Comparison of ENCODE assay signal across 25 mouse cellular contexts in genomic region chr13:104542759-104543141, GRCm38 (mm10).
DNase-seq lines count a peak whose midpoint lies in the region; ATAC-seq and TF ChIP-seq lines count a peak whose summit lies in the region.
"Had no signal": no experiment of that assay in that cellular context is flagged by ENCODE, and none has a peak within 500 bp of the region (broad histone marks: within the 10 kb centered on the region; RNA-seq: fewer than 3 reads in every experiment).

No protein-coding gene starts in this region.

- no peak for TF ChIP-seq CTCF in kidney, postnatal 0 days (IDR thresholded peaks at IDR 0.05; ENCODE audit: low read depth)
- TF ChIP-seq CTCF in embryonic fibroblast, embryonic 13.5 days (IDR thresholded peaks at IDR 0.05; ENCODE audit: borderline replicate concordance, insufficient read depth, low read length) = no peak

- H3K9me3 ChIP-seq in kidney, postnatal 0 days (replicated peaks; ENCODE audit: low read length) = no peaks in the 10 kb centered on the region
- H3K9me3 ChIP-seq in intestine, embryonic 16.5 days (ENCODE audit: control insufficient read depth, low read length) = no peaks in the 10 kb centered on the region
- H3K9me3 ChIP-seq in stomach, embryonic 16.5 days (replicated peaks; ENCODE audit: control insufficient read depth, low read length) = no peaks in the 10 kb centered on the region
- H3K9me3 ChIP-seq: hindbrain, embryonic 13.5 days; limb, embryonic 12.5 days; neural tube, embryonic 15.5 days had no signal

- H3K4me3 ChIP-seq in kidney, postnatal 0 days (replicated peaks; ENCODE audit: low read depth, low read length) = no peak overlapping the region
- H3K4me3 ChIP-seq in embryonic fibroblast, embryonic 13.5 days (ENCODE audit: insufficient read depth, low read length) = no peak overlapping the region
- H3K4me3 ChIP-seq in intestine, embryonic 16.5 days (ENCODE audit: low read length) = no peak overlapping the region
- no peak overlapping the region for H3K4me3 ChIP-seq in stomach, embryonic 16.5 days (replicated peaks; ENCODE audit: low read length)
- H3K4me3 ChIP-seq: heart, adult 2 months; hindbrain, embryonic 13.5 days; layer of hippocampus, adult 2 months; limb, embryonic 12.5 days; neural tube, embryonic 15.5 days had no signal

- no peak overlapping the region for H3K4me2 ChIP-seq in kidney, postnatal 0 days (ENCODE audit: low read length)
- H3K4me2 ChIP-seq in intestine, embryonic 16.5 days (ENCODE audit: low read depth, low read length) = no peak overlapping the region
- no peak overlapping the region for H3K4me2 ChIP-seq in stomach, embryonic 16.5 days (ENCODE audit: low read depth, low read length)
- H3K4me2 ChIP-seq: hindbrain, embryonic 13.5 days; limb, embryonic 12.5 days; liver, embryonic 11.5 days; midbrain, embryonic 11.5 days; neural tube, embryonic 15.5 days had no signal

- H3K36me3 ChIP-seq in kidney, postnatal 0 days (ENCODE audit: insufficient read depth, low read length) = no peaks in the 10 kb centered on the region
- H3K36me3 ChIP-seq in intestine, embryonic 16.5 days (ENCODE audit: control insufficient read depth, insufficient read depth, low read length) = no peaks in the 10 kb centered on the region
- no peaks in the 10 kb centered on the region for H3K36me3 ChIP-seq in stomach, embryonic 16.5 days (ENCODE audit: control insufficient read depth, insufficient read depth, low read length)
- H3K36me3 ChIP-seq: hindbrain, embryonic 13.5 days; limb, embryonic 12.5 days; neural tube, embryonic 15.5 days had no signal

- intact Hi-C loops in left cerebral cortex, postnatal 36 days (cut with DNase I) = no loop called here

- 0 out of 2 replicates have a peak, but pooled peaks have one; percentile 3 for TF ChIP-seq POLR2A in embryonic fibroblast, embryonic 13.5 days (IDR thresholded peaks at IDR 0.05; ENCODE audit: low read depth, low read length)

- 67% methylated on average over 4 of the region's 4 CpGs for WGBS in kidney, postnatal 0 days
- 48% methylated on average over 4 of the region's 4 CpGs for WGBS in intestine, embryonic 16.5 days
- 48% methylated on average over 4 of the region's 4 CpGs for WGBS in stomach, embryonic 16.5 days

- peaks cover 7% of the 10 kb centered on the region; the same call in 1 of the 2 replicates for H3K4me1 ChIP-seq in kidney, postnatal 0 days (replicated peaks; ENCODE audit: insufficient read depth, low read length)
- H3K4me1 ChIP-seq in embryonic fibroblast, embryonic 13.5 days (ENCODE audit: control insufficient read depth, insufficient read depth, low read length) = no peaks in the 10 kb centered on the region; the same call in 1 of the 2 replicates
- H3K4me1 ChIP-seq in intestine, embryonic 16.5 days (ENCODE audit: control insufficient read depth, insufficient read depth, low read length) = peaks cover 6% of the 10 kb centered on the region; the same call in 1 of the 2 replicates
- peaks cover 14% of the 10 kb centered on the region for H3K4me1 ChIP-seq in stomach, embryonic 16.5 days (ENCODE audit: control insufficient read depth, insufficient read depth, low read length)

- peak; percentile 12 for DNase-seq in kidney, postnatal 0 days (ENCODE audit: low spot score)
- no peak for DNase-seq in kidney, adult 11 months
- DNase-seq in left cerebral cortex, postnatal 36 days (ENCODE audit: low spot score in 2 of 2) = no peak
- DNase-seq: adrenal gland, adult 2 months; B cell, adult 2 months; cerebellum, adult 2 months; cerebellum, postnatal 25 days; gastrocnemius, postnatal 25 days; heart, adult 2 months; heart, postnatal 36 days; liver, postnatal 0 days; right cerebral cortex, adult 18-20 months; thymus, postnatal 14 days had no signal

- H3K27ac ChIP-seq in kidney, postnatal 0 days = peak overlapping the region; percentile 36
- peak overlapping the region; percentile 90 for H3K27ac ChIP-seq in embryonic fibroblast, embryonic 13.5 days (ENCODE audit: insufficient read depth, low read length)
- peak overlapping the region; percentile 64; the same call in 1 of the 2 replicates for H3K27ac ChIP-seq in intestine, embryonic 16.5 days (ENCODE audit: low read length)
- H3K27ac ChIP-seq in stomach, embryonic 16.5 days (ENCODE audit: low read length) = peak overlapping the region; percentile 87
- H3K27ac ChIP-seq: heart, adult 2 months; hindbrain, embryonic 13.5 days; layer of hippocampus, adult 2 months; limb, embryonic 12.5 days; neural tube, embryonic 15.5 days had no signal

- H3K27me3 ChIP-seq in kidney, postnatal 0 days (ENCODE audit: insufficient read depth, low read length) = no peaks in the 10 kb centered on the region
- H3K27me3 ChIP-seq in intestine, embryonic 16.5 days (replicated peaks; ENCODE audit: control insufficient read depth, insufficient read depth, low read length) = no peaks in the 10 kb centered on the region
- H3K27me3 ChIP-seq in stomach, embryonic 16.5 days (ENCODE audit: control insufficient read depth, insufficient read depth, low read length) = no peaks in the 10 kb centered on the region
- H3K27me3 ChIP-seq: hindbrain, embryonic 13.5 days; limb, embryonic 12.5 days; neural tube, embryonic 15.5 days had no signal

- ATAC-seq in kidney, postnatal 0 days (replicated peaks; ENCODE audit: low FRiP score, low read depth) = no peak
- ATAC-seq in intestine, embryonic 16.5 days = peak; percentile 67
- ATAC-seq in stomach, embryonic 16.5 days (ENCODE audit: insufficient read depth, low FRiP score) = peak; percentile 32; the same call in 1 of the 2 replicates
- no peak for ATAC-seq in CD4-positive, CD25-positive, alpha-beta regulatory T cell, adult 4 months
- ATAC-seq: forebrain, embryonic 16.5 days; inflammation-experienced regulatory T-cells, adult 6 months; liver, postnatal 0 days had no signal

- no peak overlapping the region for H3K9ac ChIP-seq in kidney, postnatal 0 days (ENCODE audit: low read depth, low read length)
- H3K9ac ChIP-seq in intestine, embryonic 16.5 days (ENCODE audit: low read depth, low read length) = no peak overlapping the region
- H3K9ac ChIP-seq in stomach, embryonic 16.5 days (ENCODE audit: low read length) = no peak overlapping the region
- H3K9ac ChIP-seq: hindbrain, embryonic 13.5 days; limb, embryonic 12.5 days; liver, postnatal 0 days; neural tube, embryonic 15.5 days had no signal

Comparison
In these comparisons a context has a peak if more than half of its experiments do, and no peak if none do; other contexts are left out.
1. ATAC-seq: peak in intestine, embryonic 16.5 days (single experiment) and stomach, embryonic 16.5 days (single experiment); none in kidney, postnatal 0 days (single experiment) and CD4-positive, CD25-positive, alpha-beta regulatory T cell, adult 4 months (single experiment).
2. H3K27ac ChIP-seq: peak in every context shown above with its lines; median percentile 90 in embryonic fibroblast, embryonic 13.5 days; 87 in stomach, embryonic 16.5 days; 64 in intestine, embryonic 16.5 days; 36 in kidney, postnatal 0 days.